ENCODE assay signal across 18 mouse cellular contexts in the genomic region with DNA sequence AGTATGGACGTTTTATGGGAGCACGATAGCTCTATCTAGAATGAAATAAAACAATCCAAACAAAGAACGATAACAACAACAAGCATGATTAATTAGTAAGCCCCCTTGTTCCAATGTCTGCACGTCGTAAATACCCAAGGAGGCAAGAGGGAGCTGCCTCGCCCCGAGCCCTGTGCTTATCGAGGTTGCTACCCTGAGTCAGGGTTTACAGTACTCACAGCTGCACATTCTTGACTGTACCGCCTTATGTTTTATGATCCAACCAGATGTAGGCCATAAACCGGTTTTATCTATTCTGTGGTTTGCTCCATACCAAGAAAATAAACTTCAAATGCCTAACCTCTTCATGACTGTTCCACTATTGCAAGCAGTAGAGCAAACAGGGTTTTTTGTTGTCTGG.
DNase-seq lines count a peak whose midpoint lies in the region; ATAC-seq and TF ChIP-seq lines count a peak whose summit lies in the region.
"Had no signal": no experiment of that assay in that cellular context is flagged by ENCODE, and none has a peak within 500 bp of the region (broad histone marks: within the 10 kb centered on the region; RNA-seq: fewer than 3 reads in every experiment).

No protein-coding gene starts in this region.

- H3K27me3 ChIP-seq in kidney, adult 2 months (replicated peaks; ENCODE audit: control insufficient read depth, insufficient read depth, low read length): no peaks in the 10 kb centered on the region
- H3K27me3 ChIP-seq in G1E (ENCODE audit: insufficient read depth, low read length): 0 out of 2 replicates have a peak, but pooled peaks cover 3% of the 10 kb centered on the region
- H3K27me3 ChIP-seq in myocyte (ENCODE audit: control insufficient read depth, insufficient read depth, insufficient read length): no peaks in the 10 kb centered on the region
- H3K27me3 ChIP-seq: CH12.LX; embryonic facial prominence, embryonic 12.5 days; heart, embryonic 13.5 days; liver, embryonic 13.5 days had no signal

- no peak for ATAC-seq in G1E (ENCODE audit: extremely low read depth, insufficient number of reproducible peaks, low FRiP score, poor library complexity, severe bottlenecking)
- ATAC-seq: hindbrain, embryonic 16.5 days; midbrain, embryonic 13.5 days had no signal

- 56% methylated on average over 10 of the region's 10 CpGs for WGBS in kidney, adult 2 months

- no peak for TF ChIP-seq CTCF in kidney, adult 2 months (conservative IDR thresholded peaks at IDR 0.05; ENCODE audit: insufficient read depth, insufficient read length, low read depth, low read length)
- no peak for TF ChIP-seq CTCF in G1E (IDR thresholded peaks at IDR 0.05; ENCODE audit: low read depth, low read length)

- no peak for TF ChIP-seq POLR2A in kidney, adult 2 months (IDR thresholded peaks at IDR 0.05; ENCODE audit: low read depth, low read length)
- TF ChIP-seq POLR2A in myocyte (IDR thresholded peaks at IDR 0.05; ENCODE audit: insufficient read length, low read depth): no peak

- DNase-seq in kidney, postnatal 4 days: peak; percentile 45 to 53
- no peak for DNase-seq in kidney, adult 2 months
- DNase-seq in 3T3-L1 (ENCODE audit: low read depth, low spot score) (peak; percentile 21), G1E (ENCODE audit: low spot score) (peak; percentile 2)
- DNase-seq in spleen, adult 18-20 months: no peak
- DNase-seq in cerebellum, adult 9-11 months: no peak
- DNase-seq: adrenal gland, adult 8-10 months; cerebellum, adult 11-12 months; heart, adult 11 months; heart, postnatal 4 days; liver, embryonic 13.5 days; right cerebral cortex, postnatal 25 days had no signal

- no peaks in the 10 kb centered on the region for H3K79me2 ChIP-seq in myocyte (ENCODE audit: control insufficient read depth, insufficient read depth)

- H3K36me3 ChIP-seq in kidney, adult 2 months (ENCODE audit: control insufficient read depth, insufficient read depth, low read length): no peaks in the 10 kb centered on the region
- H3K36me3 ChIP-seq in G1E (replicated peaks): no peaks in the 10 kb centered on the region
- no peaks in the 10 kb centered on the region for H3K36me3 ChIP-seq in myocyte (ENCODE audit: control insufficient read depth, insufficient read depth)
- H3K36me3 ChIP-seq: embryonic facial prominence, embryonic 12.5 days; heart, embryonic 13.5 days; liver, embryonic 13.5 days; midbrain, embryonic 13.5 days had no signal

- H3K27ac ChIP-seq in kidney, adult 2 months (ENCODE audit: insufficient read depth, low read depth, low read length): no peak overlapping the region
- H3K27ac ChIP-seq: embryonic facial prominence, embryonic 12.5 days; heart, embryonic 13.5 days; liver, embryonic 13.5 days; midbrain, embryonic 13.5 days had no signal

- H3K4me3 ChIP-seq in kidney, adult 2 months (ENCODE audit: insufficient read depth, low read depth, low read length): no peak overlapping the region
- no peak overlapping the region for H3K4me3 ChIP-seq in G1E (ENCODE audit: low read depth, low read length)
- H3K4me3 ChIP-seq in myocyte: no peak overlapping the region
- H3K4me3 ChIP-seq: embryonic facial prominence, embryonic 12.5 days; heart, embryonic 13.5 days; liver, embryonic 13.5 days; midbrain, embryonic 13.5 days had no signal

- H3K4me2 ChIP-seq in myocyte (ENCODE audit: low read depth): peak overlapping the region; percentile 42
- H3K4me2 ChIP-seq: embryonic facial prominence, embryonic 12.5 days; heart, embryonic 13.5 days; liver, embryonic 13.5 days; midbrain, embryonic 13.5 days had no signal

- no peak overlapping the region for H3ac ChIP-seq in myocyte (ENCODE audit: control insufficient read depth, insufficient read length)

- no peaks in the 10 kb centered on the region for H3K9me3 ChIP-seq in G1E (replicated peaks)
- H3K9me3 ChIP-seq: embryonic facial prominence, embryonic 12.5 days; heart, embryonic 13.5 days; liver, embryonic 13.5 days; midbrain, embryonic 13.5 days had no signal

- no peaks in the 10 kb centered on the region for H3K4me1 ChIP-seq in kidney, adult 2 months (ENCODE audit: control insufficient read depth, insufficient read depth, low read length)
- H3K4me1 ChIP-seq in G1E (ENCODE audit: insufficient read depth, low read depth, low read length): peaks cover 12% of the 10 kb centered on the region
- H3K4me1 ChIP-seq: embryonic facial prominence, embryonic 12.5 days; heart, embryonic 13.5 days; liver, embryonic 13.5 days; midbrain, embryonic 13.5 days had no signal

TF ChIP-seq in myocyte, 11 proteins besides CTCF, POLR2A, EP300 and RAD21:
- no peak for TF ChIP-seq USF1 (IDR thresholded peaks at IDR 0.05; ENCODE audit: low read depth)
- TF ChIP-seq MAX (IDR thresholded peaks at IDR 0.05; ENCODE audit: low read depth): no peak
- TF ChIP-seq TCF12 (IDR thresholded peaks at IDR 0.05; ENCODE audit: insufficient read depth, poor library complexity, severe bottlenecking): peak; percentile 75
- no peak for TF ChIP-seq POLR2AphosphoS2 (IDR thresholded peaks at IDR 0.05; ENCODE audit: insufficient read length, low read depth)
- TF ChIP-seq CEBPB (IDR thresholded peaks at IDR 0.05; ENCODE audit: insufficient read depth, poor library complexity, severe bottlenecking): peak; percentile 33; the same call in 1 of the 2 replicates
- TF ChIP-seq SRF (IDR thresholded peaks at IDR 0.05; ENCODE audit: control insufficient read depth, insufficient read length, low read depth): no peak
- TF ChIP-seq TCF3 (IDR thresholded peaks at IDR 0.05; ENCODE audit: insufficient read length, low read depth): peak; percentile 75
- TF ChIP-seq MYOG (IDR thresholded peaks at IDR 0.05; ENCODE audit: control insufficient read depth in 1 of 3, insufficient read depth in 1 of 3, insufficient read length in 2 of 3, low read depth in 2 of 3): peak; percentile 52 to 80 (median 56)
- no peak for TF ChIP-seq E2F4 (IDR thresholded peaks at IDR 0.05; ENCODE audit: insufficient read depth)
- no peak for TF ChIP-seq REST (IDR thresholded peaks at IDR 0.05; ENCODE audit: insufficient read depth, insufficient read length)
- peak in 2 of 3 experiments; percentile 87 for TF ChIP-seq MYOD1 (IDR thresholded peaks at IDR 0.05; ENCODE audit: control insufficient read depth in 1 of 3, insufficient read length in 2 of 3, low read depth in 2 of 3)

Comparison
In these comparisons a context has a peak if more than half of its experiments do, and no peak if none do; other contexts are left out.
1. DNase-seq: peak in kidney, postnatal 4 days (2 of 2), 3T3-L1 (single experiment) and G1E (single experiment); none in kidney, adult 2 months (single experiment), spleen, adult 18-20 months (0 of 2) and cerebellum, adult 9-11 months (single experiment).